Mouse (Mus musculus): ENCODE data around the gene Btbd35f22. TPM values are rescaled to one million over a fixed set of nuclear protein-coding genes. Genes with fewer than 3 reads are reported as not detected.
"Not testable (repeated sequence)": the region's sequence is repeated elsewhere in the genome, so short reads cannot be mapped to it uniquely, and the experiment has no call there.

Btbd35f22 gene
- not detected for total RNA-seq (2021)
- long read RNA-seq, experiment 1, result 0 reads
- long read RNA-seq, experiment 2, result 0 reads

GRCm38 (mm10) chrX:32047529-32047928 lies at the start of gene Btbd35f22:
Gene Btbd35f22, plus strand, starts transcription at chrX:32047829.
- not testable (repeated sequence) for DNase-seq

Other genes with a start within 250 kb of the Btbd35f22 start
- gene Gm21637, start 85.8 kb upstream of the Btbd35f22 start, total RNA-seq (2021), result not detected
- gene Btbd35f2, start 230.6 kb downstream of the Btbd35f22 start, total RNA-seq (2021), result not detected